Mouse (Mus musculus) embryonic facial prominence, embryonic 14.5 days (tissue): Measurements from ENCODE around the gene Ip6k3. TPM values are rescaled to one million over a fixed set of nuclear protein-coding genes. Genes with fewer than 3 reads are reported as not detected.

Experiments
- ATAC-seq: fragments of 200-750 bp; cut with Nextera tagmentation; 2 replicates; pipeline ENCODE4 v1.8.0; 2017; ENCODE audit warnings: low read depth, moderate number of reproducible peaks, moderate TSS enrichment
- DNase-seq: peaks from one replicate; pipeline ENCODE4 v3.0.0-alpha.2; 2015; ENCODE audit warnings: low spot score
- H3K27ac ChIP-seq: fragments of 300-500 bp; sonication (generic); replicated peaks from 2 replicates; pipeline ENCODE4 v1.5.1; 2014; ENCODE audit warnings: low read depth, mild to moderate bottlenecking, low read length, moderate library complexity
- H3K27me3 ChIP-seq: fragments of 300-500 bp; sonication (generic); replicated peaks from 2 replicates; pipeline ENCODE4 v1.6.1; 2014; ENCODE audit warnings: low read length; ENCODE audit not compliant: control insufficient read depth, insufficient read depth
- H3K36me3 ChIP-seq: fragments of 300-500 bp; sonication (generic); 2 replicates; pipeline ENCODE4 v1.6.1; 2014; ENCODE audit warnings: low read length, mixed read lengths; ENCODE audit not compliant: control insufficient read depth, insufficient read depth
- H3K4me1 ChIP-seq: fragments of 300-500 bp; sonication (generic); 2 replicates; pipeline ENCODE4 v1.6.1; 2014; ENCODE audit warnings: antibody characterized with exemption, low read length; ENCODE audit not compliant: control insufficient read depth, insufficient read depth
- H3K4me2 ChIP-seq: fragments of 300-500 bp; sonication (generic); 2 replicates; pipeline ENCODE4 v1.6.1; 2014; ENCODE audit warnings: low read depth, mild to moderate bottlenecking, low read length, moderate library complexity, mixed read lengths
- H3K4me3 ChIP-seq: fragments of 300-500 bp; sonication (generic); 2 replicates; pipeline ENCODE4 v1.5.1; 2014; ENCODE audit warnings: low read depth, mild to moderate bottlenecking, low read length
- H3K9ac ChIP-seq: fragments of 300-500 bp; sonication (generic); 2 replicates; pipeline ENCODE4 v1.6.1; 2014; ENCODE audit warnings: low read depth, mild to moderate bottlenecking, low read length, moderate library complexity, mixed read lengths
- H3K9me3 ChIP-seq: fragments of 300-500 bp; sonication (generic); 2 replicates; pipeline ENCODE4 v1.6.1; 2016; ENCODE audit warnings: low read length; ENCODE audit not compliant: control insufficient read depth
- WGBS: fragments of 180-500 bp; shearing (Covaris S2); extraction: QIAGEN DNeasy Blood & Tissue Kit; methylation state at CpG from one replicate; pipeline ENCODE4 v1.1.7; 2014; 5-methylcytosine and 5-hydroxymethylcytosine counted together
- polyA plus RNA-seq: library from polyadenylated mRNA; unstranded; fragments of >200 nt; fragmentation: Nextera tagmentation; extraction: Ambion mirVana; gene quantifications from 2 replicates; pipeline ENCODE4 v1.2.1, GENCODE M21; 2014

The Ip6k3 gene
- polyA plus RNA-seq = 0.59 and 1.1 TPM in 2 replicates

GRCm38 (mm10) chr17:27167545-27167944 lies at the start of gene Ip6k3:
Gene Ip6k3 (minus strand): TSS chr17:27167795.
- ATAC-seq = no peak
- no peaks in the 10 kb centered on the region for H3K9me3 ChIP-seq
- 55% methylated on average over 4 of the region's 4 CpGs for WGBS
- H3K27me3 ChIP-seq = no peaks in the 10 kb centered on the region
- H3K4me2 ChIP-seq = no peak within 1 kb of the TSS
- DNase-seq = peak; percentile 41
- H3K9ac ChIP-seq = no peak within 1 kb of the TSS
- peaks cover 8% of the 10 kb centered on the region for H3K4me1 ChIP-seq
- H3K27ac ChIP-seq = no peak within 1 kb of the TSS
- H3K4me3 ChIP-seq = no peak within 1 kb of the TSS
- no peaks in the 10 kb centered on the region for H3K36me3 ChIP-seq

- Histone ChIP-seq H3K4me1 (no peaks in the 10 kb centered on the region), H3K4me3 (no peak overlapping the region), H3K9me3 (0 out of 2 replicates have a peak, but pooled peaks cover 4% of the 10 kb centered on the region), H3K27me3 (peaks cover 4% of the 10 kb centered on the region; the same call in 1 of the 2 replicates), H3K4me2 (no peak overlapping the region), H3K9ac (no peak overlapping the region), H3K36me3 (no peaks in the 10 kb centered on the region), H3K27ac (no peak overlapping the region)
- ATAC-seq = peak; percentile 75
- DNase-seq = peak; percentile 70
- WGBS = 5% methylated on average over 8 of the region's 11 CpGs
These were observed 45.4 kb upstream of the Ip6k3 start for GRCm38 (mm10) chr17:27212768-27213525.

- peaks cover 4% of the 10 kb centered on the region; the same call in 1 of the 2 replicates for H3K27me3 ChIP-seq
- ATAC-seq = no peak
- H3K4me2 ChIP-seq = no peak overlapping the region
- WGBS = 25% methylated on average over 6 of the region's 6 CpGs
- no peak for DNase-seq
- H3K4me1 ChIP-seq = no peaks in the 10 kb centered on the region
- H3K9me3 ChIP-seq = 0 out of 2 replicates have a peak, but pooled peaks cover 4% of the 10 kb centered on the region
- H3K36me3 ChIP-seq = no peaks in the 10 kb centered on the region
- no peak overlapping the region for H3K27ac ChIP-seq
- no peak overlapping the region for H3K4me3 ChIP-seq
- no peak overlapping the region for H3K9ac ChIP-seq
These were observed 44.4 kb upstream of the Ip6k3 start for GRCm38 (mm10) chr17:27212006-27212405.

GRCm38 (mm10) chr17:27207113-27207707 lies 39.6 kb upstream of the Ip6k3 start:
- 47% methylated on average over 11 of the region's 11 CpGs for WGBS
- Histone ChIP-seq H3K36me3 (no peaks in the 10 kb centered on the region), H3K27me3 (no peaks in the 10 kb centered on the region; the same call in 1 of the 2 replicates), H3K4me3 (no peak overlapping the region), H3K4me2 (no peak overlapping the region), H3K4me1 (peaks cover 8% of the 10 kb centered on the region), H3K27ac (no peak overlapping the region), H3K9ac (no peak overlapping the region), H3K9me3 (0 out of 2 replicates have a peak, but pooled peaks cover 4% of the 10 kb centered on the region)
- DNase-seq = no peak
- ATAC-seq = no peak

- DNase-seq (peak; percentile 97), ATAC-seq (peak; percentile 96)
- peaks cover 29% of the 10 kb centered on the region for H3K36me3 ChIP-seq
- peak within 1 kb of the TSS; percentile 93 for H3K27ac ChIP-seq
- no peaks in the 10 kb centered on the region for H3K9me3 ChIP-seq
- H3K4me3 ChIP-seq = peak within 1 kb of the TSS; percentile 92
- H3K27me3 ChIP-seq = no peaks in the 10 kb centered on the region
- H3K4me2 ChIP-seq = peak within 1 kb of the TSS; percentile 68
- WGBS = 6% methylated on average over 65 of the region's 97 CpGs
- peaks cover 8% of the 10 kb centered on the region for H3K4me1 ChIP-seq
- peak within 1 kb of the TSS; percentile 99 for H3K9ac ChIP-seq
These were observed 36.7 kb upstream of the Ip6k3 start, which contains the start of gene Lemd2 for GRCm38 (mm10) chr17:27204075-27204909. Gene Lemd2 (minus strand): TSS chr17:27204469.

- Histone ChIP-seq H3K4me2 (peak overlapping the region; percentile 68), H3K4me3 (peak overlapping the region; percentile 92), H3K9me3 (no peaks in the 10 kb centered on the region), H3K27me3 (no peaks in the 10 kb centered on the region), H3K9ac (peak overlapping the region; percentile 99), H3K4me1 (peaks cover 8% of the 10 kb centered on the region), H3K36me3 (peaks cover 37% of the 10 kb centered on the region), H3K27ac (peak overlapping the region; percentile 93)
- WGBS = under 1% methylated on average over 16 of the region's 74 CpGs
- DNase-seq = peak; percentile 27
- ATAC-seq = peak; percentile 62
These were observed 35.9 kb upstream of the Ip6k3 start for GRCm38 (mm10) chr17:27203358-27204074.

GRCm38 (mm10) chr17:27202919-27203357 lies 35.3 kb upstream of the Ip6k3 start:
- WGBS = 45% methylated on average over 12 of the region's 14 CpGs
- DNase-seq (no peak), ATAC-seq (no peak)
- Histone ChIP-seq H3K4me3 (peak overlapping the region; percentile 92), H3K36me3 (peaks cover 43% of the 10 kb centered on the region), H3K9ac (peak overlapping the region; percentile 99), H3K4me1 (peaks cover 8% of the 10 kb centered on the region), H3K27ac (peak overlapping the region; percentile 93; the same call in 1 of the 2 replicates), H3K27me3 (no peaks in the 10 kb centered on the region), H3K9me3 (no peaks in the 10 kb centered on the region), H3K4me2 (peak overlapping the region; percentile 68)

- WGBS = 82% methylated on average over 2 of the region's 2 CpGs
- peaks cover 8% of the 10 kb centered on the region for H3K4me1 ChIP-seq
- H3K27me3 ChIP-seq = no peaks in the 10 kb centered on the region
- DNase-seq (no peak), ATAC-seq (no peak)
- no peak overlapping the region for H3K27ac ChIP-seq
- H3K9ac ChIP-seq = no peak overlapping the region
- H3K4me3 ChIP-seq = no peak overlapping the region
- peaks cover 50% of the 10 kb centered on the region for H3K36me3 ChIP-seq
- H3K9me3 ChIP-seq = no peaks in the 10 kb centered on the region
- no peak overlapping the region for H3K4me2 ChIP-seq
These were observed 34.4 kb upstream of the Ip6k3 start for GRCm38 (mm10) chr17:27201981-27202380.
